Mouse (Mus musculus) 3T3-L1 (cell line): ENCODE data around the gene Meis3.

Experiments
- DNase-seq: peaks from one replicate; pipeline ENCODE4 v3.0.0-alpha.2; 2015; ENCODE audit warnings: low read depth, low spot score

Gene Meis3

DNA sequence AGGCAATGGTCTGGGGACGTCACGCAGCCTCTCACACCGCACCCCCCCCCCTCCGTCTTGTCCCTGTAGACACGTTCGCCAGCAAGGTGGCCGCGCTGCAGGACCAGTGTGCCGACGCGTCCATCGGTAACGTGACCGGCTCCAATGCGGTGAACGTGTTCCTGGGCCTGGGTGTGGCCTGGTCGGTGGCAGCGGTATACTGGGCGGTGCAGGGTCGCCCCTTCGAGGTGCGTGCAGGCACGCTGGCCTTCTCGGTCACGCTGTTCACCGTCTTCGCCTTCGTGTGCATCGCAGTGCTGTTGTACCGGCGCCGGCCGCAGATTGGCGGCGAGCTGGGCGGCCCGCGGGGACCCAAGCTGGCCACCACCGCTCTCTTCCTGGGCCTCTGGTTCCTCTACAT, 16.2 kb upstream of the Meis3 start:
- DNase-seq: no peak

DNA sequence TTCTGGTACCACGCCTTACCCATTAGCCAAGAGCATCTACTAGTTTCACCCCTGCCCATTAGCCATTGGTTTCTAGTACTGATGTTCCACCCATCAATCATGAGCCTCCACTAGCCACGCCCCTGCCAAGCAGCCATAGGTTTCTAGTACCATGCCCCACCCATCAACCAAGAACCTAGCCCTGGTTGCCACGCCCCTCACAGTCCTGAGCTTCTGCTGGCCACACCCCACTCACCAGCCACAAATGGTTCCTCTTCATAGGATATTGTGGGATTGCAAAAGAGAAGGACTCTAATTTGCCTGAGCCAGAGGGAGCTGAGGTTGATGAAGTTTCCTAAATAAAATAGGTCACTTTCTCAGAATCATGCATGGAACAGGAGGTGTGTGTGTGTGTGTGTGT, 14.2 kb upstream of the Meis3 start:
- no peak for DNase-seq

DNA sequence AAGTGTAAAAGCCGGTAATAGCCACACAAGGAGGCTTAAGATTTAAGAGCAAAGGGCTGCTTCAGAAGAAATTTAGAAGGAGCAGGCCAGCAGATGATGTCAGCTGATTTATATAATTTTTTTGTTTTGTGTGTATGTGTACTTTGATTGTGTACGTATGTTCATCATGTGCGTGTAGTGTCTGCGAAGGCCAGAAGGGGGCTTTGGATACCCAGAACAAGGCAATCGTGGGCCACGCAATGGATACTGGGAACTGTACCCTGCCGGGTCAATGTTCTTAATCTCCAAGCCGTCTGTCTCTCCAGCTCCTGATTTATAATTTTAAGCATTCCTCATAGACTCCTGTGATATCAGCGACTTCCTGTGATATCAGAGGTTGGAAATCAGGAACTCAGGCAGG, 13.6 kb upstream of the Meis3 start:
- DNase-seq: no peak

DNA sequence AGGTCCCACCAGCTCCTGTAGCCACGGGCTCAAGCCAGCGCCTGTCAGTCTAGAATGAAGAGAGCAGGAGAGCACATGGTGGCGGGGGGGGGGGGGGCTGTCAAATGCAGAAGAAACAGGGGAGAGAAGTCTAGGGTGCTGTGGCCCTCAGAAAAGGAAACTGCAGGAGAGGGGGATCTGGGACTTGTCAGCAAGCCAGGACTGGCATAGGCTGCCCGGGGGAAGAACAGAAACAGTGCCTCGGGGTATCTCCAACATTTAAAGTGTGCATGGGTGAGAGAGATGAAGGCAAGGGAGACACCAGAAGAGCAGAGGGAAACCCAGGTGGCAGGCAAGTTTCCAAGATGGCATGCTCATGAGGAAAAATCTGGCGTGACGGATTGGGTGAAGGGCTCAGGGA, 12.9 kb upstream of the Meis3 start:
- DNase-seq: no peak

DNA sequence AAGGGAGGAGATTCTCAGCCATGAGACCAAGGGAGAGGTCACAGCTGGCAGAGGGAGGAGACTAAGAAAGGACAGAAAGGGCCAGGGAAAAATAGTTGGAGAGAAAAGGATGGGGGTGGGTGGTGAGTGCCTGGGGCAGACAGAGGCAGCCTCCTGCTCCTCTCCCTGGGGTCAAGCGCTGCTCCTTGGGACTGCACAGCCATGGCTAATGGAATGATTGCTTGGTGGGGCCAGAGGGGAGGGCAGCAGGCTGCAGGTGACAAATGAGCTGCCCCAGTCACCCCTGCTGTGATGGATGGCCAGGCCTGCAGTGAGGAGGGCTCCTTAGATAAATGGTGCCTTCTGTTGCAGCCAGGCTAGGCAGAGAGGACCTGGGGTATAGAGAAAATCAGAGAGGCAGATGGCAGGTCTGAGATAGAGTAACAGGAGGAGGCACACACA, 2.7 kb upstream of the Meis3 start:
- DNase-seq: no peak

DNA sequence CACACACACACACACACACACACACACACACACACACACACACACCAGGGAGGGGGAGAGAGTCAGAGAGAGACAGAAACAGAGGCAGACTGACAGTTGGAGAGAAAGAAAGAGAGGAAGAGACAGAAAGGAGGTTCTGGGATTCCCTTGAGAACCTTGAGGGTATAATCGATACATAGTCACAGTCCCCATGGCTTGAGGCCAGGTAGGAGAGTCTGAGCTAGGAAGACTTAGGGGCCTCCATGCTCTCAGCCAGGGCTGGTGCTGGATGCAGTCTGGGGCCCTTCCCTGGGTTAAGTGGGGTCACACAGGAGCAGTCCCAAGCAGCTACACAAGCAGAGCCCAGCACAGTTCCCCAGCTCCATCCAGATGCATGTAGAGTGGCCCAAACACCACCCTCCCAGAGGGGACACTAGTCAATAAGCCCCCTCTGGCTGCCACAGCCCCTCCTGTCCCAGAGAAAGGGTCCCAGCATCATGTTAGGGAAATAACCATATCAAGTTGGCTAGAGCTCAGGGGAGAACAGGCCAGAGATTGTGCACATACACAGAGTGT, 2.2 kb upstream of the Meis3 start:
- no peak for DNase-seq

DNA sequence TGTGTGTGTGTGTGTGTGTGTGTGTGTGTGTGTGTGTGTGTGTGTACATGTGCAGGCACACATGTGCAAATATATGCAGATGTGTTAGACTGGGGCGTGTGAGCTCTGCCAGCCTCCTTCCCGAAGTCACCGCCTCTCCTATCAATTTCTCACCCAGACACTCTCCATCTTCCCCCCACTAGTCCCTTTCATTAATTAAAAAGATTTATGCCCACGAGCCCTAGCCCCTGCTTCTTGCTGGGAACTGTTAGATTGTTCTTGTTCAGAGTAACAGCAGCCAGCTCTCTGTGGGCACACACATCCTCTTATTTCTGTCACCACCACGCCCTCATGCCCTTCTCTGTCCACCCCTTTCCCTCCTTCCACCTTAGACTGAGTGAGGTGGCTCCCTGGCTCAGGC, 1.7 kb upstream of the Meis3 start:
- no peak for DNase-seq

DNA sequence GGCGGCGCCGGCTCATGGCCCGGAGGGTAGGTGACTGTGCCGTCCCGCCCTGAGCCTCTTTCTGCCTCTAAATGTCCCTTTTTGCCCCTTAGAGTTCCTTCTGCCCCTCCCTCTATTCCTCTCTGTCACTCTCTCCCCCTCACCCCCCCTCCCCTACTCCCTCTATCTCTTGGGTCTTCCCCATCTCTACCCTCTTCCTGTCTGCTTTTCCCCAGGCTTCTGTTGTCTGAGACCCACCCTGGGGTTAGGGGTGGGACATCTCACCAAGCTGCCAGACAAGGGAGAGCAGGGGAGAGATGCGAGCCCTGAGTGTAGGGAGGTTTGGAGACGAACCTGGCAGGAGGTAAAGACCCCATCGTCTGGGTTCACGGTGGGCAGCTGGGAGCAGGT, 647 bp downstream of the Meis3 start:
- no peak for DNase-seq

DNA sequence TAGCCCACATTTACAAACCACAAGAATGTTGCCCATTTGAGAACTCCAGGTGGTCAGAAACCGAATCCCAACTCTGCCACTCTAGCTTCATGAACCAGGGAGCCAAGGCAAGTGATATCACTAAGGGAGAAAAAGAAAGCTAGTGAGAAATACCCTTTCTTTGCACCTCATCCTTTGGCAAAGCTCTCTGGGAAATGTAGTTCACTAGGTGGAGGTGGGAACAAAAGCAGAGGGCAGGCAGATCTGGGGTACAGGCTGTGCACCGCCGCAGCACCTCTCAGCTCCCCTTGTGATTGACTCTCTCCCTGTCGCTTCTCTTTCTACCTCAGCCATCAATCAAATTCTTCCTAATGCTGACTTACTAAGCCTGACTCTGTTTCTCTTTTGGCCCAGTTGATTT, 3.2 kb downstream of the Meis3 start:
- DNase-seq: no peak

DNA sequence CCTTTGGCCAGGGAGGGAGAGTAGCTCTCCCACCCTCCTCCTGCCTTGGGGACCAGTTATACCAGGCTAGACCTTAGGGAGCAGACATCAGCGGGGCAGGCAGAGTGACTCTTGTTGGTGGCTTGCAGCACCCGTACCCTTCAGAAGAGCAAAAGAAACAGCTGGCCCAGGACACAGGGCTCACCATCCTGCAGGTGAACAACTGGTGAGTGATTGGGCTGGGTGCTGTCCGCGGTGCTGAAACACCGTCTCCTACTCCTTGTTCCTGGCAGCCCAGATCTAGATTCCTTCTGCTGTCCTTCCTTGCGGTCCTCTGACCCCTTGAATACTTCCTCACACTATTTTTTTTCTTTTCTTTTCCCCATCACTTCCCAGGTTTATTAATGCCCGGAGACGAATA, 8.8 kb downstream of the Meis3 start:
- DNase-seq: peak; percentile 64

DNA sequence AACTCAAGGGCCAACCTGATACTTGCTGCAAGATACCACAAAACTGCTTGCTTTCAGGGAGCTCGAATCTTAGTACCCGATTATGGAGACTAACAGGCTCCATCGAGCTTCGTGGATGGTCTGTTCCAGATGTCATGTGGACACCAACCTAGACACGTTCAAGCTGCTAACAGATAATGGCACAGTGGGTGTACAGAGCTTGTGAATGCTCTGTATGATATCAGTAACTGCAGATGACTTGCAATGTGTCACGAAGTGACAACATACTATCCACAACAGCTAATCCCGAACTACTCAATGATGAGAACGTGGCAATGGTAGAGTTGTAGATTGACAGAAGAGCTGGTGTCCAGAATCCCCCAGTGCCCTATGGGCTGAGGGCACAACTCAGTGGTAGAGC, 12.6 kb downstream of the Meis3 start:
- DNase-seq: no peak

DNA sequence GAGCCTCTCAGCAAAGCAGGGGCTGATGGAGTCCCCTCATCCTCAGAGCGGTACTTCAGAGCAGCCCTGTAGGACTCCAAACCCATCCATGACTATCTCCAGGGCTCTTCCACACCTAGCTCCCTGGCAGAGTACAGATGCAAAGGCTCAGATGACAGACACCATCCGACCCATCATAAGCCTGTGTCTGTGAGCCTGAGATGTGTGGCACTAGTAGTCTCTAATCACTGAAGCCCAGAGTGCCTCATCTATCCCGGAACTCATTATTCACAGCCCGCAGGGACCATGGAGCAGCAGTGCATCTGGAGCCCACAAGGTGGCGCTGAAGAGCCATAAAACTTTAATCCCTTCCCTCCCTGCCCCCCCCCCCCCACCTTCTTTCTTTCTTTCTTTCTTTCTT, 17.4 kb downstream of the Meis3 start:
- peak; percentile 81 for DNase-seq

DNA sequence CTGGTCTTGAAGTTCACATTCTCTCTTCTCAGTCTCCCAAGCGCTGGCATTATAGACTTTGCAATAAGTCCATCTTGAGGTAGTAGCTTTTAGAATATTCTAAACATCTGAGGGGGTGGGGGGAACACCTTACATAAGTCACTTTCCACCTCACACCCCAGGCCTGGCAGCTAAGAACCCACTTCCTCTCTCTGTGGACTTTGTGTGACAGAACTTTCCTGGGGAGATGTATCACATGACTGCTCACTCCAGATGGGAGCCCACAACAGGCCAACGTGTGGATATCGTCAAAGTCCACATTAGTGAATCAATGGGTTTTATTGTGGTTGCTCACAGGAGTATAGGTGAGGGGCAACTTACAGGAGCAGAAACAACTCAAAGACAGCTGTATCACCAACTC, 18.8 kb downstream of the Meis3 start:
- no peak for DNase-seq

DNA sequence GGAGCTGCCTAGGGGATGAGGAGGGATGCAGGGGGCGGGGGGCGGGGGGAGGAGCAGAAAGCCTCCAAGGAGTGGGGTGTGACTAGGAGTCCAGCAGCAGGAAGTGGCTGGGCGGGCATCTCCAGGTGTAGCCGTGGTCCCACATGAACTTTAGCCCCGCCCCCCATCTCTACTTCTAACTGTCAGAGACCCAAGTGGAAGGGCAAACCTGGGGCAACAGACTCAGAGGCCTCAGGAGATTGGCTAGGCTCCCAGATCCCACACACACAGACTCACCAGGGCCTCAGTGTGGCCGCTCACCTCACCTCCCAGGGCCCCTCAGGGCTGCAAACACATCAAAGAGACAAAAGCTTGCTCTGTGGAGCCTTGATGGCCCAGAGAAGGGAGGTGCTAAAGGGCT, 21.7 kb downstream of the Meis3 start:
- no peak for DNase-seq

DNA sequence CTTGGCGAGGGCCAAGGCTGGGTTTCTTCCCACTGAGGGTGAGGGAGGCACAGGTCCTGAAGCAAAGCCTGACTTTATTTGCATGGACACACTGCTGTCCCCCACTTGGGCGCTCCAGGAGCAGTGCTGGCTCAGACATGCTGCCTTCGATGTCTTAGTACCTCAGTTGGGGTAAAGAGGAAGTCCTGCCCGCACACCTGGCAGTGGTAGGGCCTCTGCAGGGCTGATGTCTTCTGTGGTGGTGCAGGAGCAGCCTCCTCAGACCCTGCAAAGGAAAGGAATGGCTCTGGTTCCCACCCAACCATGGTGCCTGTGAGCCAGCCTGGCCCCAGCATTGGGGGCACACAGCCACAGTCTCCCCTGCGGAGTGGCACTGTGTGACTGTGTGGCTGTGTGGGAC, 22.3 kb downstream of the Meis3 start:
- DNase-seq: no peak

DNA sequence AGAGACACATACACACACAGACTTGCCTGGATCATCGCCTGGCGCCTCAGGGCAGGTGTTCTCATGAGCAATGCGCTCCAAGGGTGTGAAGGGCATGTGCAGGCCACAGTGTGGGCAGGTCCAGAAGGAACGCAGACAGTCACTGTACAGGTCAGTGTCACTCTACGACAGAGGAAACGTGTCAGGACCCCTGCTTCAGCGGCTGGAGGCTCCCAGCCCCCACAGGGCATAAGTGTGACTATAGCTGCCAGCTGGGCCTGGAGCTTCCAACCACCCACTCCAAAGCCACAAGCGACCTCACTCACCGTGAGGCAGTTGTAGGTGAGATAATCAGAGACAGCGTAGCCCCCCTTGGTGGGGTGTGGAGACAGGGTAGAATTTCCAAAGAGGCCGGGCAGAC, 23.6 kb downstream of the Meis3 start:
- no peak for DNase-seq

DNA sequence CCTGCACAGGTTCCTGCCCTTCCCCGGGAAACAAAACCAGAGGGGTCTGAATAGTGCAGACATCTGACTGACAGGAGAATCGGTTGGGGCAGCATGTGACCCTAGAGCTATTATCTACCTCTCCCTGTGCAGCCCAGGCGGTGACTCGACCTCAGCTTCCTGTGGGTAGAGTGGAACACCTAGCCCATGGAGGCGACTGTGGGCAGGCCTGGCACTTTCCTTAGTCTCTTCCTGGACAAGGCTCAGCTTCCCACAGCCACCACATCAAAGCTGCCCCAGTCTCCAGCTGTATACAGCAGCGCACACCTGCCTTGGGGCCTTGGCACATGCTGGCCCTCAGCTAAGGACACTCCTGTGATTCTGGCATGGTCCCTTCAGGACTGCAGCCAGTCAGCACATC, 26.2 kb downstream of the Meis3 start:
- DNase-seq: no peak

DNA sequence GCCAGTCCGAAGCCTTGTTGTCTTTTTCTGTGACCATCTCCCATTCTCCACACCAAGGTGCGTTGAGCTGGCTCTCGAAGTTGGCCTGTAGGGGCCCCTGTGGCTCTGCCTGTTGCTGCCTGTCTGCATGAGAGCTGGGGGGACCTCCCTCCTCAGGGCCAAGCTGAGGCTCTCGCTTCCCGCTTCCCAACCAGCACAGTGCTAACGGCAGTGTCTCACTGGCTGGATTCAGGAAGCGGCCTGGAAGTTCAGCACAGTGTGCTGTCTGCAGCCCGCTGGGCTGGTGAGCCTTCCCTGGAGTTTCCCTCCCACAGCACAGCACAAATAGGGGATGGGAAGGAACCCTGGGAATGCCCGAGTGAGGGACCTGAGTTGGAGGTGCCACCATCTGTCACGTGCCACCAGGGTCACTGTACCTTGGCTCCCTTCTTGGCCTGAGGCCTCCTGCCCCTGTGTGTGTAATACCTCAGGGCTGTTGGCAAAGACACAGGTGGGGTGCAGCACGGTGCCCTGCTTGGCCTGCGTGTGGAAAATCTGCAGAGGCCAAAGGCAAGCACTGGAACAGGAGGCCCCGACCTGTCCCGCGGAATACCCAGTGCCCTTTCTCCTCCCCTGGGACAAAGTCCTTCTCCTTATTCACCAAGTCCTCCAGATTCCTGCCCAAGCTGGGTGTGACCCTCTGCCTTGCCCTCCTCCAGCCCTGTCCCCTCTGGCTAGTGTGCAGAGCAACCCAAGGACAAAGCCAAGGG, 28.0 kb downstream of the Meis3 start:
- DNase-seq: no peak

DNA sequence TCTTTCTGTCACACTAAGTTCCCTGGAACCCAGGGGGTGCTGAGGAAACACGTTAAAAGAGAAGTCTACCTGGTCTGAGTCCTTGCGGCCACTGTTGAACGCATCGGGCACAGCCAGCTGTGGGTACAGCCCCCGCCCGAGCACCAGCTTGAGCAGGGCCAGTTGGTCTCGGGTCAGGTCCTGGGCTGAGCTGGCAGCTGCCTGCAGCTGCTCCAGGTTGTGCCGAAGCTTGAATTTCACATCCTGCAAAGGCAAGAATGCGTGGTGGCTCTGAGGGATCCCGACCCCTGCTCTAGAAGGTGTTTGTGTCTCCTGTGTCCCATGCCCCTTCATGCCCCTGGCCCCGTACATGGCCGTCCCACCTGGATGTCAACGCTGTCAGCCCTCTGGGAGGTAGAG, 28.6 kb downstream of the Meis3 start:
- no peak for DNase-seq

DNA sequence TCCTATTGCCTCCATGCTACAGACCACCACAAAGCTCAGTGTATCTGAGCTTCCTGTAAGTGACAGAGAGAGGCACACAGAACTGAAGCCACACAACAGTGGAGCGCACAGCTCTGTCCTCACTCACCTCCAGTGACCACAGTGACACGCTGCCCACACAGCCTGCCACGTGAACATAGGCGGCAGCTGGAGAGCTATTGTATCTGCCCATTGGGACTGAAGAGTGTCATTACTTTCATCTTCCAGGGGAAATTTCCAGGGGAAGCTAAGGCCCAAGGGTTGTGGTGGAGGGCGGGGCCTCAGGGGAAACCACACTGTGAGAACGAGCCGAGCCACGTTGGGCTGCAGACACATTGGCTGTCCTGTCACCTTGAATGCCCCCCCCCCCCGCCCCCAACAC, 29.9 kb downstream of the Meis3 start:
- no peak for DNase-seq

DNA sequence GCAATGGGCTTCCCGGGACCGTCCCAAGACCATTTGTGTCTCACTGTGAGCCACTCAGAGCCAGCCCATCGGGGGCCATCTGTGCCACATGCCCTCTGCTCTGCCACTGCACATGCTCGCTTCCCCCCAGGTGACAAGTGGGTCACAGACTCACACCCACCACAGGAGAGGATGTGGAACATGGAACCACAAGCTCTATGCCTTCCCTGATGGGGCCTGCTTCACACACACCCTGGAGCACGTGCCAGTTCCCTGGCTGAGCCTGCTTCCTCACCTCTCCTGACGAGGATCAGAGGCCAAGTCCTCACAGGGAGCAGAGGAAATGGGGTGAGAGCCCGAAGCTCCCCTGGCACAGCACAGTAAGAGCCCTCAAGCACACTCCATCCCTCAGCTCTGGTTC, 32.2 kb downstream of the Meis3 start:
- no peak for DNase-seq

DNA sequence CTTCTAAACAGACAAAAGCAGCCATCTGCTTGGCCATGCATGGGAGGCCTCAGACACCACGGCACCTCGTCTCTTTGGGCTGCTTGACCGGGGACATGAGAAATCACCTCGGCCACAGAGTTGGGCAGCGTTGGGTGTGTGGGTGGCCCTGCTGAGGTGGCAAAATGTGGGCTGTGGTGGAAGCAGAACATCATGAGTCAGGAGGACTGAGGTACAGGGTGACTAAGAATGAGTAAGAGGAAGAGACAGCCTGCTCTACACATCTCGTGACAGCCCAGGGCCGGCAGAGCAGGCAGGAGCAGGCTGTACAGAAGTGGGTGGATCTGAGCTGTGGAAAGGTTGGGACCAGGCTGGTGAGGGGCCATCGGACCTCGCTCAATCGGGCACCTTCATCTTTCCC, 32.6 kb downstream of the Meis3 start:
- peak; percentile 87 for DNase-seq

DNA sequence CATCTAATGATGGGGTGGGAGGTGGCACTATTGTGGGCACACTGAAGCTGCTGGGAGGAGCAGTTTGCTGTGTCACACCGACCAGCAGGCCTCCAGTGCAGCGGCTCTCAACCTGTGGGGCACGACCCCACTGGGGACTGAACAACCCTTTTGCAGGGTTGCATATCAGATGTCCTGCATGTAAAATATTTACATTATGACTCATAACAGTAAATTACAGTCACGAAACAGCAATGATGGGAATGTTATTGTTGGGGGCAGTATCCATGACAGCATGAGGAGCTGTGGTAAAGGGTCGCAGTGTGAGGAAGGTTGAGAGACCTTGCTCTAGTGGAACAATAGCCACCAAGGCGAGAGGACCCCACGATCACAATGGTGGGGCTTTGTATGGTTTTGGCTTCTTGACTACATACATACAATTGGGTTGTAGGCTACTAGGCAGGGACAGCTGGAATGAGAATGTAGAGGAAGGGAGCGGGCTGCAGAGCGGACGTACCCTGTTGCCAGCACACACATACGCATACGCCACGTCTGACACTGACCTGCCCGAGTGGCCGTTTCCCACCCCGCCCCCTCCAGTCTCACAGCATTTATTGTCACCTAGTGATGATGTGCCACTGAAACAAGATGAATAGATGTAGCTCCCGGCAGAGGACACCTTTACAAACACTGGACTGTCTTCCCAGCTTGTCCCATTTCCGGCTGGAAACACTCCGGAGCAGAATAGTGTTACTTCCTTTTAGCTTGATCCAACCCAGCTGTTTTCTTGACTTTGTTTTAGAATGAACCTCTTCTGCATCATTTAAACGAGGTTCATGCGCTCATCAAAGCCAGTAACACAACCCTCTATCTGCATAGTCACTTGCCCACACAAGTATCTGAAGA, 34.1 kb downstream of the Meis3 start:
- DNase-seq: peak; percentile 81
